Mouse (Mus musculus) limb, embryonic 12.5 days (tissue): ENCODE data around the gene Ppfibp1. TPM values are rescaled to one million over a fixed set of nuclear protein-coding genes. Genes with fewer than 3 reads are reported as not detected.

Source experiments
- ATAC-seq: fragments of 200-750 bp; cut with Nextera tagmentation; 2 replicates; pipeline ENCODE4 v1.8.0; 2017; ENCODE audit warnings: low read depth, moderate TSS enrichment; ENCODE audit not compliant: insufficient number of reproducible peaks, insufficient read depth, low FRiP score, low TSS enrichment
- H3K27ac ChIP-seq: fragments of 300-500 bp; sonication (generic); 2 replicates; pipeline ENCODE4 v1.5.1; 2016; ENCODE audit warnings: mild to moderate bottlenecking, moderate library complexity
- H3K27me3 ChIP-seq: fragments of 300-500 bp; sonication (generic); 2 replicates; pipeline ENCODE4 v1.6.1; 2016; ENCODE audit warnings: mild to moderate bottlenecking, moderate library complexity
- H3K36me3 ChIP-seq: fragments of 300-500 bp; sonication (generic); 2 replicates; pipeline ENCODE4 v1.6.1; 2016; ENCODE audit warnings: mild to moderate bottlenecking, moderate library complexity
- H3K4me1 ChIP-seq: fragments of 300-500 bp; sonication (generic); replicated peaks from 2 replicates; pipeline ENCODE4 v1.6.1; 2016
- H3K4me2 ChIP-seq: fragments of 300-500 bp; sonication (generic); 2 replicates; pipeline ENCODE4 v1.6.1; 2016; ENCODE audit warnings: mild to moderate bottlenecking, moderate library complexity
- H3K4me3 ChIP-seq: fragments of 300-500 bp; sonication (generic); replicated peaks from 2 replicates; pipeline ENCODE4 v1.5.1; 2016; ENCODE audit warnings: mild to moderate bottlenecking
- H3K9ac ChIP-seq: fragments of 300-500 bp; sonication (generic); replicated peaks from 2 replicates; pipeline ENCODE4 v1.6.1; 2016; ENCODE audit warnings: mild to moderate bottlenecking, moderate library complexity
- H3K9me3 ChIP-seq: fragments of 300-500 bp; sonication (generic); 2 replicates; pipeline ENCODE4 v1.6.1; 2016; ENCODE audit warnings: mild to moderate bottlenecking, moderate library complexity
- WGBS: fragments of 180-500 bp; shearing (Covaris S2); methylation state at CpG from one replicate; pipeline ENCODE4 v1.1.7; 2016; 5-methylcytosine and 5-hydroxymethylcytosine counted together
- polyA plus RNA-seq: library from polyadenylated mRNA; unstranded; fragments of >200 nt; fragmentation: Nextera tagmentation; extraction: Ambion mirVana; gene quantifications from 2 replicates; pipeline ENCODE4 v1.2.1, GENCODE M21; 2016

The Ppfibp1 gene
- polyA plus RNA-seq, 1 experiment from 2014 or later: 61.0 TPM

GRCm38 (mm10) chr6:147049239-147049805, 161.0 kb downstream of the Ppfibp1 start:
- no peak overlapping the region for H3K9ac ChIP-seq
- no peaks in the 10 kb centered on the region for H3K27me3 ChIP-seq
- no peak overlapping the region for H3K4me3 ChIP-seq
- H3K9me3 ChIP-seq: no peaks in the 10 kb centered on the region
- 0 out of 2 replicates have a peak, but pooled peaks cover 5% of the 10 kb centered on the region for H3K4me1 ChIP-seq
- H3K4me2 ChIP-seq: no peak overlapping the region
- no peak for ATAC-seq
- peaks cover 79% of the 10 kb centered on the region for H3K36me3 ChIP-seq
- H3K27ac ChIP-seq: no peak overlapping the region
- 95% methylated on average over 13 of the region's 13 CpGs for WGBS

GRCm38 (mm10) chr6:147051666-147052065, 163.4 kb downstream of the Ppfibp1 start:
- Histone ChIP-seq H3K27ac (no peak overlapping the region), H3K4me3 (no peak overlapping the region), H3K4me2 (no peak overlapping the region), H3K27me3 (no peaks in the 10 kb centered on the region), H3K36me3 (peaks cover 95% of the 10 kb centered on the region), H3K9ac (no peak overlapping the region), H3K4me1 (no peaks in the 10 kb centered on the region), H3K9me3 (no peaks in the 10 kb centered on the region)
- 93% methylated on average over 8 of the region's 8 CpGs for WGBS
- ATAC-seq: no peak

- Histone ChIP-seq H3K9ac (no peak overlapping the region), H3K4me3 (no peak overlapping the region), H3K4me1 (no peaks in the 10 kb centered on the region), H3K27ac (no peak overlapping the region), H3K36me3 (peaks cover 95% of the 10 kb centered on the region), H3K4me2 (no peak overlapping the region), H3K9me3 (no peaks in the 10 kb centered on the region), H3K27me3 (no peaks in the 10 kb centered on the region)
- 93% methylated on average over 9 of the region's 9 CpGs for WGBS
- ATAC-seq: no peak
These were observed 164.2 kb downstream of the Ppfibp1 start for GRCm38 (mm10) chr6:147052440-147052839.

GRCm38 (mm10) chr6:147053785-147054646, 165.7 kb downstream of the Ppfibp1 start:
- H3K27me3 ChIP-seq: no peaks in the 10 kb centered on the region
- ATAC-seq: no peak
- H3K9me3 ChIP-seq: no peaks in the 10 kb centered on the region
- H3K27ac ChIP-seq: no peak overlapping the region
- no peak overlapping the region for H3K4me2 ChIP-seq
- WGBS: 89% methylated on average over 19 of the region's 19 CpGs
- no peak overlapping the region for H3K9ac ChIP-seq
- H3K36me3 ChIP-seq: peaks cover 94% of the 10 kb centered on the region
- no peak overlapping the region for H3K4me3 ChIP-seq
- no peaks in the 10 kb centered on the region for H3K4me1 ChIP-seq

- no peaks in the 10 kb centered on the region for H3K9me3 ChIP-seq
- ATAC-seq: no peak
- H3K4me3 ChIP-seq: no peak overlapping the region
- H3K4me1 ChIP-seq: no peaks in the 10 kb centered on the region
- peaks cover 91% of the 10 kb centered on the region for H3K36me3 ChIP-seq
- H3K27ac ChIP-seq: no peak overlapping the region
- H3K4me2 ChIP-seq: no peak overlapping the region
- no peak overlapping the region for H3K9ac ChIP-seq
- WGBS: 86% methylated on average over 10 of the region's 10 CpGs
- H3K27me3 ChIP-seq: no peaks in the 10 kb centered on the region
These were observed 167.2 kb downstream of the Ppfibp1 start for GRCm38 (mm10) chr6:147055374-147055977.

- no peaks in the 10 kb centered on the region for H3K27me3 ChIP-seq
- H3K9ac ChIP-seq: no peak overlapping the region
- no peak overlapping the region for H3K27ac ChIP-seq
- peaks cover 86% of the 10 kb centered on the region for H3K36me3 ChIP-seq
- H3K4me3 ChIP-seq: no peak overlapping the region
- H3K9me3 ChIP-seq: no peaks in the 10 kb centered on the region
- WGBS: 71% methylated on average over 7 of the region's 7 CpGs
- H3K4me2 ChIP-seq: no peak overlapping the region
- no peak for ATAC-seq
- peaks cover 7% of the 10 kb centered on the region for H3K4me1 ChIP-seq
These were observed 171.0 kb downstream of the Ppfibp1 start for GRCm38 (mm10) chr6:147059326-147059725.

- 81% methylated on average over 9 of the region's 9 CpGs for WGBS
- Histone ChIP-seq H3K9ac (no peak overlapping the region), H3K27me3 (no peaks in the 10 kb centered on the region), H3K27ac (no peak overlapping the region), H3K9me3 (no peaks in the 10 kb centered on the region), H3K4me1 (peaks cover 7% of the 10 kb centered on the region), H3K36me3 (peaks cover 77% of the 10 kb centered on the region), H3K4me2 (no peak overlapping the region), H3K4me3 (no peak overlapping the region)
- ATAC-seq: no peak
These were observed 173.3 kb downstream of the Ppfibp1 start for GRCm38 (mm10) chr6:147061630-147062029.

- H3K9ac ChIP-seq: no peak overlapping the region
- H3K4me3 ChIP-seq: no peak overlapping the region
- peaks cover 7% of the 10 kb centered on the region for H3K4me1 ChIP-seq
- no peak overlapping the region for H3K27ac ChIP-seq
- H3K9me3 ChIP-seq: no peaks in the 10 kb centered on the region
- WGBS: 61% methylated on average over 7 of the region's 7 CpGs
- H3K27me3 ChIP-seq: no peaks in the 10 kb centered on the region
- no peak for ATAC-seq
- H3K4me2 ChIP-seq: no peak overlapping the region
- peaks cover 77% of the 10 kb centered on the region for H3K36me3 ChIP-seq
These were observed 173.7 kb downstream of the Ppfibp1 start for GRCm38 (mm10) chr6:147062034-147062433.

- Histone ChIP-seq H3K27me3 (no peaks in the 10 kb centered on the region), H3K4me1 (peaks cover 7% of the 10 kb centered on the region), H3K9ac (no peak overlapping the region), H3K4me2 (no peak overlapping the region), H3K27ac (no peak overlapping the region), H3K4me3 (no peak overlapping the region), H3K9me3 (no peaks in the 10 kb centered on the region), H3K36me3 (peaks cover 79% of the 10 kb centered on the region)
- no peak for ATAC-seq
- 75% methylated on average over 7 of the region's 7 CpGs for WGBS
These were observed 174.4 kb downstream of the Ppfibp1 start for GRCm38 (mm10) chr6:147062694-147063093.

- peaks cover 69% of the 10 kb centered on the region for H3K36me3 ChIP-seq
These were observed 176.1 kb downstream of the Ppfibp1 start for GRCm38 (mm10) chr6:147064226-147064943.

GRCm38 (mm10) chr6:147064944-147065261, 176.6 kb downstream of the Ppfibp1 start:
- H3K9ac ChIP-seq: no peak overlapping the region
- no peaks in the 10 kb centered on the region for H3K27me3 ChIP-seq
- no peak overlapping the region for H3K4me3 ChIP-seq
- no peak for ATAC-seq
- peaks cover 64% of the 10 kb centered on the region for H3K36me3 ChIP-seq
- H3K4me2 ChIP-seq: no peak overlapping the region
- 61% methylated on average over 6 of the region's 6 CpGs for WGBS
- H3K27ac ChIP-seq: no peak overlapping the region
- no peaks in the 10 kb centered on the region for H3K9me3 ChIP-seq
- peaks cover 7% of the 10 kb centered on the region for H3K4me1 ChIP-seq

More at GRCm38 (mm10) chr6:147064226-147064943, 176.1 kb downstream of the Ppfibp1 start:
- no peak overlapping the region for H3K4me3 ChIP-seq
- H3K27me3 ChIP-seq: no peaks in the 10 kb centered on the region
- H3K4me2 ChIP-seq: no peak overlapping the region
- H3K9me3 ChIP-seq: no peaks in the 10 kb centered on the region
- no peak for ATAC-seq
- H3K9ac ChIP-seq: no peak overlapping the region
- WGBS: 72% methylated on average over 10 of the region's 10 CpGs
- H3K27ac ChIP-seq: no peak overlapping the region
- H3K4me1 ChIP-seq: peaks cover 7% of the 10 kb centered on the region
